Mouse (Mus musculus) hindbrain, embryonic 14.5 days (tissue): ENCODE measurements at regions not wholly inside any gene's neighbourhood (a gene's known extent, or its start where the extent isn't known, plus 50 kb on each side); places are given as distances from the start of the nearest gene placed in this dataset.

ENCODE experiments used
- ATAC-seq: fragments of 200-750 bp; cut with Nextera tagmentation; 2 replicates; pipeline ENCODE4 v1.8.0; 2017; ENCODE audit warnings: moderate number of reproducible peaks, mild to moderate bottlenecking, moderate TSS enrichment, moderate library complexity; ENCODE audit not compliant: low FRiP score
- DNase-seq: peaks from one replicate; pipeline ENCODE4 v3.0.0-alpha.2; 2015; ENCODE audit warnings: low spot score
- H3K27ac ChIP-seq: fragments of 300-500 bp; sonication (generic); 2 replicates; pipeline ENCODE4 v1.5.1; 2014; ENCODE audit warnings: mild to moderate bottlenecking, moderate library complexity
- H3K27me3 ChIP-seq: fragments of 300-500 bp; sonication (generic); 2 replicates; pipeline ENCODE4 v1.6.1; 2014; ENCODE audit warnings: mild to moderate bottlenecking, low read length, mixed read lengths; ENCODE audit not compliant: control insufficient read depth, insufficient read depth
- H3K36me3 ChIP-seq: fragments of 300-500 bp; sonication (generic); replicated peaks from 2 replicates; pipeline ENCODE4 v1.6.1; 2014; ENCODE audit not compliant: control insufficient read depth, insufficient read depth
- H3K4me1 ChIP-seq: fragments of 300-500 bp; sonication (generic); replicated peaks from 2 replicates; pipeline ENCODE4 v1.6.1; 2014; ENCODE audit warnings: antibody characterized with exemption, low read length, mixed read lengths; ENCODE audit not compliant: control insufficient read depth, insufficient read depth
- H3K4me2 ChIP-seq: fragments of 300-500 bp; sonication (generic); replicated peaks from 2 replicates; pipeline ENCODE4 v1.6.1; 2014; ENCODE audit warnings: mild to moderate bottlenecking, moderate library complexity
- H3K4me3 ChIP-seq: fragments of 300-500 bp; sonication (generic); replicated peaks from 2 replicates; pipeline ENCODE4 v1.5.1; 2014; ENCODE audit warnings: mild to moderate bottlenecking, low read length
- H3K9ac ChIP-seq: fragments of 300-500 bp; sonication (generic); 2 replicates; pipeline ENCODE4 v1.6.1; 2014
- H3K9me3 ChIP-seq: fragments of 300-500 bp; sonication (generic); 2 replicates; pipeline ENCODE4 v1.6.1; 2016; ENCODE audit warnings: low read length; ENCODE audit not compliant: control insufficient read depth
- WGBS: fragments of 180-500 bp; shearing (Covaris S2); extraction: QIAGEN DNeasy Blood & Tissue Kit; methylation state at CpG from one replicate; pipeline ENCODE4 v1.1.7; 2014; 5-methylcytosine and 5-hydroxymethylcytosine counted together

DNA sequence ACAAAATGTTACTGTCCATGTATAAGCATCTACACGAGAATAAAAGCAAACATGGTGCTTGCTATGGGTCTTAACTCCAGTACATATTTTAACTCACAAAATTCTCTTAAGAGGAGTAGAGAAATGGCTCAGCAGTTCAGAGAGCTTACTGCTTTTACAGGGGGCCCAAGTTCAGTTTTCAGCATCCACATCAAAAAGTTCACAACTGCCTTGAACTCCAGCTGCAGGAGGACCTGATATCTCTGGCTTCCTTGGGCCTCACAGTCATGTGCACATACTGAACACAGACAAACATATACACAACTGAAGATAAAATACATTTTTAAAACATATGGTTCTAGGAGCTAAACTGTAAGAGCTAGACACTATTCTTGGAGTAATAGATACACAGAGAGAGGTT lies 161.0 kb upstream of the Tmtc1 start:
- no peak for DNase-seq
- no peak overlapping the region for H3K9ac ChIP-seq
- no peak for ATAC-seq
- 82% methylated on average over 1 of the region's 1 CpGs for WGBS
- H3K27me3 ChIP-seq = no peaks in the 10 kb centered on the region
- H3K4me2 ChIP-seq = no peak overlapping the region
- no peaks in the 10 kb centered on the region for H3K36me3 ChIP-seq
- H3K27ac ChIP-seq = no peak overlapping the region
- H3K4me1 ChIP-seq = no peaks in the 10 kb centered on the region
- no peaks in the 10 kb centered on the region for H3K9me3 ChIP-seq
- H3K4me3 ChIP-seq = no peak overlapping the region

DNA sequence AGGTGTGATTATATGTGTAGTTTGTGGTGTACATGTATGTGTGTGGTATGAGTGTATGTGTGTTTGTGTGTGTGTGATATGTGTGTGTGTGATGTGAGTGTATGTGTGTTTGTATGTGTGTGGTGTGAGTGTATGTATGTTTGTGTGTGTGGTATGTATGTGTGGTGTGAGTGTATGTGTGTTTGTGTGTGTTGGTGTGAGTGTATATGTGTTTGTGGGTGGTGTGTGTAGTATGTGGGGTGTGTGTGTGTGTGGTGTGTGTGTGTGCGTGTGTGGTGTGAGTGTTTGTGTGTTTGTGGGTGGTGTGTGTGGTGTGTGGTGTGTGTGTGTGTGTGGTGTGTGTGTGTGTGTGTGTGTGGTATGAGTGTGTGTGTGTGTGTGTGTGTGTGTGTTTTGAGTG lies 160.6 kb upstream of the Tmtc1 start:
- WGBS = 0% methylated on average over 1 of the region's 1 CpGs
- Histone ChIP-seq H3K4me2 (no peak overlapping the region), H3K27me3 (no peaks in the 10 kb centered on the region), H3K36me3 (no peaks in the 10 kb centered on the region), H3K9me3 (no peaks in the 10 kb centered on the region), H3K4me3 (no peak overlapping the region), H3K4me1 (no peaks in the 10 kb centered on the region), H3K27ac (no peak overlapping the region), H3K9ac (no peak overlapping the region)
- ATAC-seq = peak; percentile 70; the same call in 1 of the 2 replicates
- no peak for DNase-seq

DNA sequence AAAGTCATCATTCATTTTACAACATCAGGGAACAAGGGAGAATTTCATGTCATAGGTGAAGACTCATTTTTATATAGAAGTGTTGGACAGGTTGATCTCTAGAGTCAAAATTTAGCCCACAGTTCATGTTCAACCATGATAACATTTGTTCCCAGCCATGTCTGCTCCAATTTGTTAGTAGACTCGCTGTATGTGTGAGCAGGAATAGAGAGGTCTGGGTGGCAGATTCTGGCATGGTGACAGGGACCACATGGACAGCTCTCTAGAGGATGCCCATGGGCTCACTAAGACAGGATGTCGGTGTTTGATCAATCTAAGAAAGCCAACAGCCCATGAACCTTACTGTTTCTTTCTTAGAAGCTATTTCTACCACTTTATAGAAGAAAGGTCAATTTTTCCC lies 159.7 kb upstream of the Tmtc1 start:
- DNase-seq (no peak), ATAC-seq (no peak)
- H3K9me3 ChIP-seq = no peaks in the 10 kb centered on the region
- no peaks in the 10 kb centered on the region for H3K27me3 ChIP-seq
- no peak overlapping the region for H3K9ac ChIP-seq
- no peaks in the 10 kb centered on the region for H3K36me3 ChIP-seq
- H3K4me3 ChIP-seq = no peak overlapping the region
- H3K27ac ChIP-seq = no peak overlapping the region
- no peak overlapping the region for H3K4me2 ChIP-seq
- WGBS = 93% methylated on average over 2 of the region's 2 CpGs
- H3K4me1 ChIP-seq = peaks cover 6% of the 10 kb centered on the region; the same call in 1 of the 2 replicates

DNA sequence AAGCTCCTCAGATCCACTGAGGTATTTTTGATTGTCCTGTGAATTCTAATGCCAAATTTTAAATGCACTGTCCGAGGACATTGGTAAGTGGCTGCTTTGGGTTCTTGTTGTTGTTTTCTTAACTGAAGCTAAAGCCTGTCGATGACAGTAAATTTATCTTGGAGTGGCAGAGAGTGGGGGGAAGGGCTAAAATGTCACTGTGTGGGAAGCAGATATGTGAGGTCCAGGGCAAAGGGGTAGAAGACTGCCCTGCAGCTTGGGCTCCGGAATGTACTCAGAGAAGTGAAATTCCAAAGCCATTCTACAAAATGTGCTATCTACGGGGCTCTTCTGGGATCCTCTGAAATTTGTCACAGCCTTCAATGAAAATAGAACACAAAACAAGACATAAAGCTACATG lies 159.3 kb upstream of the Tmtc1 start:
- Histone ChIP-seq H3K4me2 (no peak overlapping the region), H3K9ac (no peak overlapping the region), H3K4me3 (no peak overlapping the region), H3K27ac (no peak overlapping the region), H3K9me3 (no peaks in the 10 kb centered on the region), H3K36me3 (no peaks in the 10 kb centered on the region), H3K27me3 (no peaks in the 10 kb centered on the region), H3K4me1 (peaks cover 10% of the 10 kb centered on the region; the same call in 1 of the 2 replicates)
- no peak for ATAC-seq
- no peak for DNase-seq
- 83% methylated on average over 4 of the region's 4 CpGs for WGBS

DNA sequence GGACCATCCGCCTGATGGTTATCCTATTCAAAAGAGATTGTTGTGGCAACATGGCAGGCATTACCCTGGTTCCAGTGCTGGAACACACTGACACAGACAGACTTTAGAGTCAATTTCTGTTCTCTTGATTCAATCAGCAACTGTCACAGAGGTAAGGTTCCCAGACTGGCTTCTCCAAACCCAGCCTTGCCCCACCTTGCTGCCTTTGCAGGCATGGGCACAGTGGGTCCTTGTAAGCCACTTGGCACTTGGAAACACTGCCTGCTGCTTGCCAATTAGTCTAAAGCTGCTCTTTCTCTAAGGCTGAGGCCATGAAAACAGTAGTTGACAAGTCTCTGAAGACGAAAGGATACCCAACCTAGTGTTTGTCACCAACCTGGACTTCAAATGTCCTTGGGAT lies 158.7 kb upstream of the Tmtc1 start:
- no peaks in the 10 kb centered on the region for H3K9me3 ChIP-seq
- H3K4me3 ChIP-seq = no peak overlapping the region
- H3K36me3 ChIP-seq = no peaks in the 10 kb centered on the region
- ATAC-seq (no peak), DNase-seq (no peak)
- WGBS = 81% methylated on average over 2 of the region's 2 CpGs
- no peak overlapping the region for H3K9ac ChIP-seq
- no peaks in the 10 kb centered on the region for H3K27me3 ChIP-seq
- peaks cover 12% of the 10 kb centered on the region; the same call in 1 of the 2 replicates for H3K4me1 ChIP-seq
- H3K27ac ChIP-seq = no peak overlapping the region
- no peak overlapping the region for H3K4me2 ChIP-seq

DNA sequence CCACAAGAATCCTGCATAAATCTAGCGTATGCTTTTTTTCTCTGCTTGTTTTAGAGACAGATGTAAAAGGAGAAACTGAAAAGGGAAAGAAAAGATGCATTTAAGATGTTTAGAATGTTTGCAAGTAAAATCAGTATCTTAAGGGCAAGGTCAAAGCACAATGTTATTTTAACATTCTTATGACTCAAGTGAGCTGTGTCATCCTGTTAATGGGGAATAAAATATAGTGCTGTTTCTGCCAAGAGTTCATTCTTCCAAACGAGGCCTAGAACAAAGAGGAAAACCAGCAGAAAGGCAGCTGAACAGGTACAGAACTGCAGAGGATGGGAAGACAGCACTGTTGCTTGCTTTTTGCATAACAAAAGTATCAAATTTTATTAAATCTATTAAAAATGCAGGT lies 156.7 kb upstream of the Tmtc1 start:
- no peak for DNase-seq
- no peaks in the 10 kb centered on the region for H3K9me3 ChIP-seq
- no peak overlapping the region for H3K27ac ChIP-seq
- 57% methylated on average over 2 of the region's 2 CpGs for WGBS
- no peaks in the 10 kb centered on the region for H3K36me3 ChIP-seq
- H3K4me3 ChIP-seq = no peak overlapping the region
- no peak overlapping the region for H3K9ac ChIP-seq
- H3K4me2 ChIP-seq = no peak overlapping the region
- peaks cover 12% of the 10 kb centered on the region; the same call in 1 of the 2 replicates for H3K4me1 ChIP-seq
- ATAC-seq = no peak
- H3K27me3 ChIP-seq = no peaks in the 10 kb centered on the region

DNA sequence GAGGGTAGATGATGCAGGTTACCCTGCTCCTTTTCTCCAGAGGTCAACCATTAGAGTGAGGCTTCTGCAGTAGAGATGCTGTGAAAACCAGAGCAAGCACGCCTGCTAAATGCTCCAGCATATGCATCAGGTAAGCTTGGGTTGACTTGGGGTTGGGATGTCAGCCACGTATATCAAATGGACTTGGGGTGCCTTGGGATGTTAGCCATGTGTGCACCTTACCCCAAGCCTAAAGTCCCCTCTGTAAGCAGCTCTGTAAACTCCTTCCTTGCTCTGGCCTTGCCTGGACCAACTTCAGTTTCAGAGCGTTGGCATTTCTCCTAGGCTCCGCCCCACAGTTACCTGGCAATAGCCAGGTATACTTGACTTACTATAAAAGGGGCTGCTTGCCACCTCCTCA lies 155.3 kb upstream of the Tmtc1 start:
- Histone ChIP-seq H3K4me2 (no peak overlapping the region), H3K9me3 (no peaks in the 10 kb centered on the region), H3K9ac (no peak overlapping the region), H3K27ac (0 out of 2 replicates have a peak overlapping the region, but pooled peaks have one; percentile 33), H3K36me3 (no peaks in the 10 kb centered on the region), H3K27me3 (no peaks in the 10 kb centered on the region), H3K4me1 (peaks cover 12% of the 10 kb centered on the region; the same call in 1 of the 2 replicates), H3K4me3 (no peak overlapping the region)
- DNase-seq (no peak), ATAC-seq (0 out of 2 replicates have a peak, but pooled peaks have one; percentile 16)
- WGBS = 79% methylated on average over 4 of the region's 4 CpGs

DNA sequence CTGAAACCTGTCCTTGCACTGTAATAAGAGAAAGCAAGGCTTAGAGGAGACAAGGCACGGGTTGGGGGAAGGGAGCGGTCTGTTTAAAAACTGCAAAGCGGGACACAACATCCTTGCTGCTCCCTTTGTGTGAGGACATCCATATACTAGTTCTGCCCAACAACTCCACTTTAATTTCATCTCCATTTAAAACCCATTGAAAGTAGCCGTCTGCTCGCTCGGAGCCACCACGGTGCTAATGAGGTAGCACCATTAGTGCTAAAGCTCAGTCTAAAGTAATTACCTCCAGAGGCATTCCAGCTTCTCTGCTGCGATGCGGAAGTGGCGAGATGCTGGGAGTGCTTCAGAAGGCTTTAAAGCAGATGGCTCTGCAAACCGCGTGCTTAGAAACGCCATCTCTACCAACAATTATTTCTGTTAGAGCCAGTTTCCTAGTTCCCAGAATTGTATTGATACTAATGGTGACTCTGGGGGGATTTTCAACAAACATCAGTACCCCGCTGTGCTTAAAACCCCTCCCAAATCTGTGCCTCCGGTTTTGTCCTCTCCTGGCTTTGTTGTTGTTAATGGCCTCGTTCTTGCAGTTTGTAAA lies 154.7 kb upstream of the Tmtc1 start:
- H3K4me1 ChIP-seq = peaks cover 12% of the 10 kb centered on the region; the same call in 1 of the 2 replicates
- peak; percentile 60 for DNase-seq
- no peaks in the 10 kb centered on the region for H3K27me3 ChIP-seq
- H3K4me3 ChIP-seq = peak overlapping the region; percentile 1; the same call in 1 of the 2 replicates
- 10% methylated on average over 16 of the region's 16 CpGs for WGBS
- H3K9ac ChIP-seq = 0 out of 2 replicates have a peak overlapping the region, but pooled peaks have one; percentile 3
- no peaks in the 10 kb centered on the region for H3K9me3 ChIP-seq
- peak; percentile 85 for ATAC-seq
- no peaks in the 10 kb centered on the region for H3K36me3 ChIP-seq
- H3K27ac ChIP-seq = peak overlapping the region; percentile 33
- H3K4me2 ChIP-seq = peak overlapping the region; percentile 42

DNA sequence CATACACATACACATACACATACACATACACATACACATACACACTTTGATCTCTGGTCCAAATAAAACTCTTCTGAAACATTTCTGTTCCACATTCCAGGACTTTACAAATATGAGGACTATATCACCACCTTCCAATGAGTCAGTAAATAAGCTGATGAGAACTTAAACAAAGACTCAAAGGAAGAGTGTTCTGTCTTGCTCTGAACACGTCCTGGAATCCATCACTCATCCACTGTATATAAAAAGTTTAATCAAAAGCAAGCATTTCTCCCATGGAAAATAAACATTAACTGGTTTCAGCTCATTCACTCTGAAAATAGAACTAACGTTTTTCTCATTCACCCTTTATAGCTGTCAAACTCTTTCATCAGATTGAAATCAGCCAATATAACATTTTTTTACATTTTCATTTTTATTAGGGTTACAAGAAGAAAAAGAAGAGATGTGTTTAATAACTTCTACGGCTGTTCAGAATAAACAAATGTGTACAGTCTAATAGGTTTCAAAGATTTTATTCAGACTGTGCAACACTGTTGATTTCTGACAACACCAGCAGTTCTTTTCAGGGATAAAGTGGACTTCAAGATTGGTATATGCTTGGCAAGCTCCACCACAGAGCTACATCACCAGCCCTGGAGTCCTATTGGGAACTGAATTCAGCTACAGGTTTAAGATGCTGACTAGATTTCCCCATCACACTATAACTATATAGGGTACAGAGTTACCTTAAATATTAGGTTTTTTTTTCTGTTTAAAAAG lies 151.0 kb upstream of the Tmtc1 start:
- H3K4me3 ChIP-seq = no peak overlapping the region
- DNase-seq (no peak), ATAC-seq (no peak)
- H3K27me3 ChIP-seq = no peaks in the 10 kb centered on the region
- 74% methylated on average over 3 of the region's 3 CpGs for WGBS
- no peaks in the 10 kb centered on the region for H3K36me3 ChIP-seq
- no peaks in the 10 kb centered on the region for H3K9me3 ChIP-seq
- no peak overlapping the region for H3K9ac ChIP-seq
- H3K4me2 ChIP-seq = no peak overlapping the region
- no peak overlapping the region for H3K27ac ChIP-seq
- H3K4me1 ChIP-seq = peaks cover 12% of the 10 kb centered on the region; the same call in 1 of the 2 replicates
